7 mouse cellular contexts compared by ENCODE assay signal in genomic region chr17:62882726-62883475, GRCm38 (mm10). TPM values are rescaled to one million over a fixed set of nuclear protein-coding genes. Genes with fewer than 3 reads are reported as not detected.
A peak's percentile ranks its signal among the peaks of the same experiment; 100 is the strongest.
DNase-seq lines count a peak whose midpoint lies in the region; ATAC-seq and TF ChIP-seq lines count a peak whose summit lies in the region.

No protein-coding gene starts in this region.

- TF ChIP-seq POLR2A in spleen, adult 2 months (IDR thresholded peaks at IDR 0.05; ENCODE audit: low read depth, low read length): no peak

- peak; percentile 88 for DNase-seq in adrenal gland, postnatal 10 days
- peak; percentile 95 for DNase-seq in embryo, embryonic 11 days
- DNase-seq in gastrocnemius, postnatal 36 days: peak; percentile 35 to 38
- DNase-seq in left cerebral cortex, postnatal 36 days (ENCODE audit: low spot score in 2 of 2): peak; percentile 79 to 86
- DNase-seq in midbrain, embryonic 10.5 days (ENCODE audit: low spot score): peak; percentile 92
- DNase-seq in spleen, adult 2 months (ENCODE audit: low read depth in 1 of 2, low spot score in 2 of 2): peak in 1 of 2 experiments; percentile 55

- H3K27me3 ChIP-seq in intestine, embryonic 15.5 days (replicated peaks): no peaks in the 10 kb centered on the region
- peaks cover 25% of the 10 kb centered on the region; the same call in 1 of the 2 replicates for H3K27me3 ChIP-seq in midbrain, embryonic 10.5 days (ENCODE audit: low read depth, poor library complexity, severe bottlenecking)
- peaks cover 40% of the 10 kb centered on the region for H3K27me3 ChIP-seq in spleen, adult 2 months (ENCODE audit: control insufficient read depth, insufficient read depth, low read length)

- 0 out of 2 replicates have a peak, but pooled peaks cover 3% of the 10 kb centered on the region for H3K4me1 ChIP-seq in intestine, embryonic 15.5 days (replicated peaks)
- peaks cover 43% of the 10 kb centered on the region for H3K4me1 ChIP-seq in midbrain, embryonic 10.5 days
- peaks cover 12% of the 10 kb centered on the region for H3K4me1 ChIP-seq in spleen, adult 2 months (ENCODE audit: control insufficient read depth, insufficient read depth, insufficient read length)

- H3K36me3 ChIP-seq in intestine, embryonic 15.5 days: no peaks in the 10 kb centered on the region
- no peaks in the 10 kb centered on the region for H3K36me3 ChIP-seq in midbrain, embryonic 10.5 days
- no peaks in the 10 kb centered on the region for H3K36me3 ChIP-seq in spleen, adult 2 months (ENCODE audit: control insufficient read depth, insufficient read depth, low read length)

- intact Hi-C loops in gastrocnemius, postnatal 36 days (cut with DNase I): no loop called here
- intact Hi-C loops in left cerebral cortex, postnatal 36 days (cut with DNase I): no loop called here

- peak overlapping the region; percentile 89 for H3K27ac ChIP-seq in intestine, embryonic 15.5 days
- peak overlapping the region; percentile 99 for H3K27ac ChIP-seq in midbrain, embryonic 10.5 days (replicated peaks)
- H3K27ac ChIP-seq in spleen, adult 2 months (ENCODE audit: insufficient read depth, low read length): no peak overlapping the region

- H3K9ac ChIP-seq in intestine, embryonic 15.5 days: peak overlapping the region; percentile 77

- peak overlapping the region; percentile 85 for H3K4me3 ChIP-seq in intestine, embryonic 15.5 days (replicated peaks)
- peak overlapping the region; percentile 86 for H3K4me3 ChIP-seq in midbrain, embryonic 10.5 days
- H3K4me3 ChIP-seq in spleen, adult 2 months (ENCODE audit: extremely low read depth, insufficient read depth, insufficient read length): peak overlapping the region; percentile 58; the same call in 1 of the 2 replicates

- ATAC-seq in intestine, embryonic 15.5 days: peak; percentile 90

- no peak for TF ChIP-seq CTCF in spleen, adult 2 months (IDR thresholded peaks at IDR 0.05; ENCODE audit: extremely low read depth, insufficient read depth, insufficient read length, insufficient replicate concordance)

- H3K9me3 ChIP-seq in intestine, embryonic 15.5 days: no peaks in the 10 kb centered on the region
- H3K9me3 ChIP-seq in midbrain, embryonic 10.5 days (replicated peaks): no peaks in the 10 kb centered on the region

- WGBS in intestine, embryonic 15.5 days: under 1% methylated on average over 50 of the region's 53 CpGs
- under 1% methylated on average over 53 of the region's 53 CpGs for WGBS in midbrain, embryonic 10.5 days
- WGBS in spleen, adult 2 months: 1% methylated on average over 47 of the region's 53 CpGs

- peak overlapping the region; percentile 97 for H3K4me2 ChIP-seq in intestine, embryonic 15.5 days (replicated peaks)

RNA-seq across cellular contexts. Expression of gene Efna5, which starts 1.8 kb away (rescaled TPM):
- 10 to 100 TPM; 24.5 to 30.3 TPM for total RNA-seq in adrenal gland, postnatal 10 days (2021)
- under 1 TPM; 0.32 to 0.59 TPM for total RNA-seq in gastrocnemius, postnatal 36 days (2021)
- 25.4 and 30.3 TPM in 2 replicates for polyA plus RNA-seq in intestine, embryonic 15.5 days (2015; fragmentation: Nextera tagmentation; extraction: Ambion mirVana)
- 10 to 100 TPM; 35.7 to 37.7 TPM for total RNA-seq in left cerebral cortex, postnatal 36 days (2021)
- 58.8 and 80.0 TPM in 2 replicates for polyA plus RNA-seq in midbrain, embryonic 10.5 days (2016; fragmentation: Nextera tagmentation; extraction: Ambion mirVana)
- polyA plus RNA-seq in spleen, adult 2 months (2012; rRNA removed): 0.12 and 0.30 TPM in 2 replicates

Comparison
In these comparisons a context has a peak if more than half of its experiments do, and no peak if none do; other contexts are left out.
1. RNA of gene Efna5, which starts 1.8 kb away (total RNA-seq): 35.7 to 37.7 TPM in left cerebral cortex, postnatal 36 days and 24.5 to 30.3 TPM in adrenal gland, postnatal 10 days; 0.32 to 0.59 TPM in gastrocnemius, postnatal 36 days; every median in the first group is over 10 times any median in the second.
2. Peak in every context shown above with its lines, with median percentiles within 50 percentile points of each other: H3K4me3 ChIP-seq.